Mouse (Mus musculus) forebrain, embryonic 14.5 days (tissue): ENCODE data around the gene Ncoa3. TPM values are rescaled to one million over a fixed set of nuclear protein-coding genes. Genes with fewer than 3 reads are reported as not detected.

Experiments
- ATAC-seq: fragments of 200-750 bp; cut with Nextera tagmentation; 2 replicates; pipeline ENCODE4 v1.8.0; 2017; ENCODE audit warnings: mild to moderate bottlenecking, moderate library complexity
- DNase-seq: peaks from one replicate; pipeline ENCODE4 v3.0.0-alpha.2; 2015; ENCODE audit warnings: low spot score
- H3K27ac ChIP-seq: fragments of 300-500 bp; sonication (generic); 2 replicates; pipeline ENCODE4 v1.5.1; 2014; ENCODE audit warnings: low read depth, mild to moderate bottlenecking, control low read depth, low read length, moderate library complexity
- H3K27me3 ChIP-seq: fragments of 300-500 bp; sonication (generic); replicated peaks from 2 replicates; pipeline ENCODE4 v1.6.1; 2014; ENCODE audit warnings: low read length, control low read depth, mixed read lengths; ENCODE audit not compliant: control insufficient read depth, insufficient read depth
- H3K36me3 ChIP-seq: fragments of 300-500 bp; sonication (generic); 2 replicates; pipeline ENCODE4 v1.6.1; 2014; ENCODE audit warnings: low read length, control low read depth; ENCODE audit not compliant: control insufficient read depth, insufficient read depth
- H3K4me1 ChIP-seq: fragments of 300-500 bp; sonication (generic); 2 replicates; pipeline ENCODE4 v1.6.1; 2014; ENCODE audit warnings: antibody characterized with exemption, low read length, control low read depth; ENCODE audit not compliant: control insufficient read depth, insufficient read depth
- H3K4me2 ChIP-seq: fragments of 300-500 bp; sonication (generic); 2 replicates; pipeline ENCODE4 v1.6.1; 2014; ENCODE audit warnings: mild to moderate bottlenecking, control low read depth, low read length
- H3K4me3 ChIP-seq: fragments of 300-500 bp; sonication (generic); 2 replicates; pipeline ENCODE4 v1.5.1; 2014; ENCODE audit warnings: low read depth, low read length, control low read depth
- H3K9ac ChIP-seq: fragments of 300-500 bp; sonication (generic); 2 replicates; pipeline ENCODE4 v1.6.1; 2014; ENCODE audit warnings: mild to moderate bottlenecking, low read length, control low read depth, moderate library complexity
- H3K9me3 ChIP-seq: fragments of 300-500 bp; sonication (generic); replicated peaks from 2 replicates; pipeline ENCODE4 v1.6.1; 2016; ENCODE audit warnings: low read length, control low read depth, mixed read lengths; ENCODE audit not compliant: control insufficient read depth
- WGBS: fragments of 180-500 bp; shearing (Covaris S2); extraction: QIAGEN DNeasy Blood & Tissue Kit; methylation state at CpG from one replicate; pipeline ENCODE4 v1.1.7; 2014; 5-methylcytosine and 5-hydroxymethylcytosine counted together
- polyA plus RNA-seq: library from polyadenylated mRNA; unstranded; fragments of >200 nt; fragmentation: Nextera tagmentation; extraction: Ambion mirVana; gene quantifications from 2 replicates; pipeline ENCODE4 v1.2.1, GENCODE M21; 2014

Ncoa3 gene
- polyA plus RNA-seq, 1 experiment from 2014 or later, result 9.3 TPM

DNA sequence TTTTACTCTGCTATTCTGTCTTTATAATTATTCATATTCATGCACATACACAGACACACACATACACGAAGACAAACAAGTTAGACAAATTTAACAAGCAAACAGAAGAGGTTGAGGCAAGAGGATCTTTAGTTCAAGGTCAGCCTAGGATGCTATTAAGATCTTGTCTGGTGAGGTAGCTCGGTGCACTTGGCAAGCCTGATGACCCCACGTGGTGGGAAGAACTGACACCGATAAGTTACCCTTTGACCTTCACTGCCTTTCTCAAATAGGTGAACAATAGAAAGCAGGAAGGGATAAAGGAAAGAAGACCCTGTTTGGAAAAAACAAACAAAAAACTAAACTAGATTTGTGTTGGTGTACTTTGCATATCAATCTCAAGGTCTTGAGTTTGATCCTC is 10.0 kb downstream of the Ncoa3 start:
- Histone ChIP-seq H3K27me3 (no peaks in the 10 kb centered on the region), H3K4me3 (no peak overlapping the region), H3K27ac (no peak overlapping the region), H3K4me2 (no peak overlapping the region), H3K36me3 (no peaks in the 10 kb centered on the region), H3K9me3 (no peaks in the 10 kb centered on the region), H3K4me1 (peaks cover 22% of the 10 kb centered on the region), H3K9ac (no peak overlapping the region)
- ATAC-seq (no peak), DNase-seq (no peak)
- WGBS, result 83% methylated on average over 4 of the region's 4 CpGs

DNA sequence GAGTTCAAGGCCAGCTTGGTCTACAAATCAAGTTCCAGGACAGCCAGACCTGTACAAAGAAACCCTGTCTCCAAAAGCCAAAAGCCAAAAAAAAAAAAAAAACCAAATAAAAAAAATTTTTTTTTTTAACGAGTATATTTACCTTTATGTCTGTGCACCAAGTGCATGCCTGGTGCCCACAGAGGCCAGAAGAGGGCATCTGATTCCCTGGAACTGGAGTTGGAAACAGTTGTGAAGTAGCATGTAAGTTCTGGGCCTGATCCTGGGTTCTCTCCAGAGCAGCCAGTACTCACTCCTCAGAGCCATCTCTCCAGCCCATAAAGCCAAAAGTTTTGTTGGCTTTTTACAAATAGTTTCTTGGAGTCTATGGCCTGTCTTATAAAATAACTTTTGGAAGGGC is 10.6 kb downstream of the Ncoa3 start:
- H3K36me3 ChIP-seq, result no peaks in the 10 kb centered on the region
- ATAC-seq (no peak), DNase-seq (no peak)
- no peaks in the 10 kb centered on the region for H3K9me3 ChIP-seq
- no peaks in the 10 kb centered on the region for H3K27me3 ChIP-seq
- no peak overlapping the region for H3K27ac ChIP-seq
- peaks cover 22% of the 10 kb centered on the region for H3K4me1 ChIP-seq
- H3K9ac ChIP-seq, result no peak overlapping the region
- WGBS, result 75% methylated on average over 1 of the region's 1 CpGs
- no peak overlapping the region for H3K4me3 ChIP-seq
- H3K4me2 ChIP-seq, result no peak overlapping the region

- Histone ChIP-seq H3K27ac (no peak overlapping the region), H3K36me3 (no peaks in the 10 kb centered on the region), H3K4me2 (no peak overlapping the region), H3K4me3 (no peak overlapping the region), H3K9ac (no peak overlapping the region), H3K9me3 (no peaks in the 10 kb centered on the region), H3K4me1 (peaks cover 7% of the 10 kb centered on the region; the same call in 1 of the 2 replicates), H3K27me3 (no peaks in the 10 kb centered on the region)
- DNase-seq, result no peak
- ATAC-seq, result no peak
- 83% methylated on average over 6 of the region's 6 CpGs for WGBS
These were observed 14.6 kb downstream of the Ncoa3 start for GRCm38 (mm10) chr2:166007046-166007445.

DNA sequence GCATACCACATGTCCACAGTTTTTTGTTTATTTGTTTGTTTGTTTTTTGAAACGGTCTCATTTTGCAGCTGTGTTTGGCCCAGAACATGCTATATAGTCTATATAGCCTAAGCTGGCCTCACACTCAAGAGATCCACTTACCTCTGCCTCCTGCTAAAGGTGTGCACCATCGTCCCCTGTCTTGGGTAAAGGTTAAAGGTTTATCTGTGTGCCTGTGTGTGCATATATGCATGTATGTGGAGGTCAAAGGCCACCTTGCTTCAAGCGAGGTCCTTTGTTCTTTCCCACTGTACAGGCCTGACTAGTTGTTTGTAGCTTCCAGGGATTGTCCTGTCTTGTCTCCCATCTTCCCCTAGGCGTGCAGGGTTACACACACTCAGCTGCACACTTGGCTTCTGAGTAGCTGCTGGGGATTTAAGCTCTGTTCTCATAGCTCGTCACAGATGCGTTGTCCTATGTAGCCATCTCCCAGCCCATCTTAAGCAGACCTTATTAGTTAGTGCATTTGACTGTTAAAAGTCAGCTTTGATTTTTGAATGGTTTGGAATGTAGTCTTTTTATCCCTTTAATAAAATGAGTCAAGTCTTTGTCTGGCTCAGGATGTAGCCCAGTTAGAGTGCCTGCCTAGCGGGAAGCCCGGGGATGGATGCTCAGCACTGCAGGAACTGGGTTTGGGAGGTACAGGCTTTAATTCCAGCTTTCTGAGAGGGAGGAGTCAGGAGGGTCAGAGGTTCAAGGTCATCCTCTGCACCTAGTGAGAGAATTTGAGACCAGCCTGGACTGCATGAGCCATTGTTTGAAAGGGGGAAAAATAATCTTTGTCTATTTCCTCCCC is 16.3 kb downstream of the Ncoa3 start:
- Histone ChIP-seq H3K9me3 (no peaks in the 10 kb centered on the region), H3K4me3 (no peak overlapping the region), H3K9ac (peak overlapping the region; percentile 18; the same call in 1 of the 2 replicates), H3K36me3 (no peaks in the 10 kb centered on the region), H3K4me2 (no peak overlapping the region), H3K27ac (peak overlapping the region; percentile 28), H3K27me3 (no peaks in the 10 kb centered on the region), H3K4me1 (peaks cover 7% of the 10 kb centered on the region; the same call in 1 of the 2 replicates)
- ATAC-seq (peak; percentile 26; the same call in 1 of the 2 replicates), DNase-seq (peak; percentile 16)
- 36% methylated on average over 8 of the region's 8 CpGs for WGBS

- Histone ChIP-seq H3K9me3 (no peaks in the 10 kb centered on the region), H3K9ac (no peak overlapping the region), H3K27ac (peak overlapping the region; percentile 52), H3K36me3 (no peaks in the 10 kb centered on the region), H3K4me2 (no peak overlapping the region), H3K4me1 (peaks cover 7% of the 10 kb centered on the region; the same call in 1 of the 2 replicates), H3K27me3 (no peaks in the 10 kb centered on the region), H3K4me3 (no peak overlapping the region)
- peak; percentile 65; the same call in 1 of the 2 replicates for ATAC-seq
- peak; percentile 72 for DNase-seq
- 68% methylated on average over 3 of the region's 3 CpGs for WGBS
These were observed 17.0 kb downstream of the Ncoa3 start for GRCm38 (mm10) chr2:166009393-166009947.

DNA sequence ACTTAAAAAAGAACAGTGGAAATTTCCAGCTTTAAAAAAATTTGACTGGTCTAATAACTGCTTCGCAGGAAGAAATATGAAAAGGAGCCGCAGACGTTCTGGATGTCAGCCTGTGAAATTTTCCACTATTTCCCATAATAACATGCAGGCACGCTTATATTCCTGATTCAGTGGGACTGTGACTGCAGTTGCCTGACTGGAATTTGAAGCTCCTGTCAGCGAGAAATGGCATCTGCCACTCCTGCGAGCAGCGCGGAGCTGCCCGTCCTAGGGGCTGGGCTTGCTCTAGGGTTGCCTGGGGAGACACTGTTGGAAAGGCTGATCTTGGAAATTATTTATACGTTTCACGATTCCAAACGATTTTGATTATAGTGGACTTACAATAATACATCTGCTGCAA is 17.9 kb downstream of the Ncoa3 start:
- Histone ChIP-seq H3K4me1 (peaks cover 7% of the 10 kb centered on the region; the same call in 1 of the 2 replicates), H3K27ac (0 out of 2 replicates have a peak overlapping the region, but pooled peaks have one; percentile 35), H3K4me2 (no peak overlapping the region)

DNA sequence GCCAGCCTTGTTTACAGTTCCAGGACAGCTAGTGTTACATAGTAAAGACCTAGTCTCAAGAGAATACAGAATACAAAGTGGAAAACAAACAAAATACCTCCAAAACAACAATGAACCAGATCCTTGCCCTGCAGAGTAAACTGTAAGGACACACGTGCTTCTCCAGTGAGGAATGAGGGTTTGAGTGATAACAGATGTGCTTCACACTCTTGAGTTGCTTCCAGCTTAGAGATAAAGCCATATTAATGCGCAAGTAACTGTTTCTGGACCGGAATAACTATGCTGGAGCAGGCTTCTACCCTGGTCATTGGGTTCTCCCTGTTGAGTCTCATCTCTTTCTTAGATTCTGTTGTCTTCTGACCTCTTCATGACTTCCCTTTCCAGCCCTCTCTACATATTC is 19.0 kb downstream of the Ncoa3 start:
- 81% methylated on average over 3 of the region's 3 CpGs for WGBS
- Histone ChIP-seq H3K27ac (no peak overlapping the region), H3K9ac (no peak overlapping the region), H3K4me2 (no peak overlapping the region), H3K9me3 (no peaks in the 10 kb centered on the region), H3K4me1 (peaks cover 7% of the 10 kb centered on the region; the same call in 1 of the 2 replicates), H3K27me3 (no peaks in the 10 kb centered on the region), H3K36me3 (no peaks in the 10 kb centered on the region), H3K4me3 (no peak overlapping the region)
- DNase-seq (no peak), ATAC-seq (no peak)

More for the DNA sequence above, 17.9 kb downstream of the Ncoa3 start:
- WGBS, result 70% methylated on average over 12 of the region's 12 CpGs
- H3K36me3 ChIP-seq, result no peaks in the 10 kb centered on the region
- no peak overlapping the region for H3K9ac ChIP-seq
- no peaks in the 10 kb centered on the region for H3K27me3 ChIP-seq
- DNase-seq, result peak; percentile 30
- no peaks in the 10 kb centered on the region for H3K9me3 ChIP-seq
- no peak overlapping the region for H3K4me3 ChIP-seq
- no peak for ATAC-seq

DNA sequence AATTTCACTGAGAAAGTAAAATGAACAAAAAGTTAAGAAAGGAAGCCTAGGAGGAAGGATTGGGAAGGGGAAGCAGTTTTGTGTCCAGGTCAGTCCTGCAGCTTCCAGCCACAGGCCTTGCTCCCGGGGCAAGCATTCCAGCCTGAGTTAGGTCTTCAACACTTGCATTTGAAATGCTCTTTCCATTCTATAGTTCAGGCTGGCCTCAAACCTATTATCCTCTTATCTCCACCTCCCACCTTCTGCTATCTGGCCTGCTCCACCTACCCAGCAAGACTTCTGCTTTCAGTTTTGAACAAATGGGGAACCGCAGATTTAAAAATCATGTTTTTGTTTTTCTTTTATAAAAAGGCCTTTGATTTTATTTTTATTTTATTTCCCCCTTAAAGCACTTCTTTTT is 19.7 kb downstream of the Ncoa3 start:
- 63% methylated on average over 2 of the region's 2 CpGs for WGBS
- no peak overlapping the region for H3K27ac ChIP-seq

DNA sequence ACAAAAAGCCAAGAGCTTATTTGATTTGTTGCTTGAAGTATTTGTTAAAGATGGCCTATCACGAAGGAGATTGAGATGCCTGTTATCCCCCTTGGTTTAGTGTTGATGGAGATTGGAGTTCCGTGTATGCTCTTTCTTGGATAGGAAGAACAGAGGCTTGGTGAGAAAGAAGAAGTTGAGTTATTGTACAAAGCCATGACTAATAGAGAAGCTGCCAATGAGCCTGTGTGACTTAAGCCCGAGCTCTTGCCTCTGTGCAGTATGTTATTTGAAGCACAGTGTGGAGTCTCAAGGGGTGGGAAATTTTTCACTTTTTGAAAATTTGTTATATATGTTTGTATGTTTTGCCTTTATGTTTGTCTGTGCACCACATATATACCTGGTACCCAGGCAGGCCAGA is 26.3 kb downstream of the Ncoa3 start:
- Histone ChIP-seq H3K4me2 (no peak overlapping the region), H3K4me3 (no peak overlapping the region), H3K9me3 (no peaks in the 10 kb centered on the region), H3K36me3 (no peaks in the 10 kb centered on the region), H3K9ac (no peak overlapping the region), H3K27me3 (no peaks in the 10 kb centered on the region), H3K4me1 (peaks cover 21% of the 10 kb centered on the region), H3K27ac (no peak overlapping the region)
- ATAC-seq (no peak), DNase-seq (no peak)
- 92% methylated on average over 3 of the region's 3 CpGs for WGBS

More for the DNA sequence above, 19.7 kb downstream of the Ncoa3 start:
- Histone ChIP-seq H3K36me3 (no peaks in the 10 kb centered on the region), H3K9ac (no peak overlapping the region), H3K9me3 (no peaks in the 10 kb centered on the region), H3K4me2 (no peak overlapping the region), H3K27me3 (no peaks in the 10 kb centered on the region), H3K4me1 (peaks cover 7% of the 10 kb centered on the region; the same call in 1 of the 2 replicates), H3K4me3 (no peak overlapping the region)
- no peak for ATAC-seq
- DNase-seq, result no peak
